Mouse (Mus musculus) kidney, adult 9 months (tissue): ENCODE data around the gene Pex26.

ENCODE experiments used
- DNase-seq: peaks from one replicate; pipeline ENCODE4 v3.0.0; 2022

Pex26 gene

GRCm38 (mm10) chr6:121210149-121210925 is 26.9 kb downstream of the Pex26 start, which contains the start of gene Tuba8:
Tuba8 (plus strand) TSS chr6:121210696.
- DNase-seq: peak; percentile 29

GRCm38 (mm10) chr6:121210926-121211289 is 27.4 kb downstream of the Pex26 start:
- DNase-seq: no peak

- no peak for DNase-seq
These were observed 28.3 kb downstream of the Pex26 start for GRCm38 (mm10) chr6:121211743-121212142.

- no peak for DNase-seq
These were observed 29.5 kb downstream of the Pex26 start for GRCm38 (mm10) chr6:121212988-121213387.

- no peak for DNase-seq
These were observed 30.8 kb downstream of the Pex26 start for GRCm38 (mm10) chr6:121214221-121214620.

GRCm38 (mm10) chr6:121214667-121215330 is 31.3 kb downstream of the Pex26 start:
- DNase-seq: no peak

GRCm38 (mm10) chr6:121215336-121215735 is 31.9 kb downstream of the Pex26 start:
- DNase-seq: no peak

GRCm38 (mm10) chr6:121215896-121216295 is 32.4 kb downstream of the Pex26 start:
- DNase-seq: no peak

GRCm38 (mm10) chr6:121216589-121217255 is 33.3 kb downstream of the Pex26 start:
- DNase-seq: no peak

GRCm38 (mm10) chr6:121218002-121218401 is 34.5 kb downstream of the Pex26 start:
- no peak for DNase-seq

GRCm38 (mm10) chr6:121219406-121219805 is 35.9 kb downstream of the Pex26 start:
- DNase-seq: no peak

GRCm38 (mm10) chr6:121220181-121220580 is 36.7 kb downstream of the Pex26 start:
- no peak for DNase-seq

- DNase-seq: no peak
These were observed 38.6 kb downstream of the Pex26 start for GRCm38 (mm10) chr6:121221876-121222597.

- DNase-seq: no peak
These were observed 39.5 kb downstream of the Pex26 start for GRCm38 (mm10) chr6:121223001-121223400.

- DNase-seq: no peak
These were observed 40.6 kb downstream of the Pex26 start for GRCm38 (mm10) chr6:121224067-121224466.

- peak; percentile 59 for DNase-seq
These were observed 41.5 kb downstream of the Pex26 start for GRCm38 (mm10) chr6:121224993-121225392.

- no peak for DNase-seq
These were observed 42.6 kb downstream of the Pex26 start for GRCm38 (mm10) chr6:121226043-121226442.

GRCm38 (mm10) chr6:121226744-121227143 is 43.3 kb downstream of the Pex26 start:
- no peak for DNase-seq

GRCm38 (mm10) chr6:121228421-121228820 is 45.0 kb downstream of the Pex26 start:
- no peak for DNase-seq

GRCm38 (mm10) chr6:121232652-121233051 is 49.2 kb downstream of the Pex26 start:
- DNase-seq: no peak

GRCm38 (mm10) chr6:121236386-121236785 is 52.9 kb downstream of the Pex26 start:
- no peak for DNase-seq

- no peak for DNase-seq
These were observed 54.7 kb downstream of the Pex26 start for GRCm38 (mm10) chr6:121238209-121238608.

- DNase-seq: no peak
These were observed 58.3 kb downstream of the Pex26 start for GRCm38 (mm10) chr6:121241780-121242179.
